Mouse (Mus musculus) monocyte, adult 5-6 weeks (primary cell): ENCODE measurements around the gene L3mbtl2. TPM values are rescaled to one million over a fixed set of nuclear protein-coding genes. Genes with fewer than 3 reads are reported as not detected.
"Not testable (repeated sequence)": the region's sequence is repeated elsewhere in the genome, so short reads cannot be mapped to it uniquely, and the experiment has no call there.

ENCODE experiments used
- ATAC-seq: fragments of 153-309, 156-312 bp; replicated peaks from 2 replicates; pipeline ENCODE4 v1.8.0; 2017; ENCODE audit warnings: mild to moderate bottlenecking; ENCODE audit not compliant: low TSS enrichment, insufficient number of reproducible peaks, severe bottlenecking, poor library complexity, low FRiP score
- total RNA-seq: library from RNA; stranded (forward); fragments of 200-1000, 200-491, 200-594 nt; gene quantifications from 3 replicates; pipeline ENCODE4 v1.2.3, GENCODE M21; 2017

The L3mbtl2 gene
- 13.0 to 31.2 TPM (median 13.7 TPM) in 3 replicates for total RNA-seq

DNA sequence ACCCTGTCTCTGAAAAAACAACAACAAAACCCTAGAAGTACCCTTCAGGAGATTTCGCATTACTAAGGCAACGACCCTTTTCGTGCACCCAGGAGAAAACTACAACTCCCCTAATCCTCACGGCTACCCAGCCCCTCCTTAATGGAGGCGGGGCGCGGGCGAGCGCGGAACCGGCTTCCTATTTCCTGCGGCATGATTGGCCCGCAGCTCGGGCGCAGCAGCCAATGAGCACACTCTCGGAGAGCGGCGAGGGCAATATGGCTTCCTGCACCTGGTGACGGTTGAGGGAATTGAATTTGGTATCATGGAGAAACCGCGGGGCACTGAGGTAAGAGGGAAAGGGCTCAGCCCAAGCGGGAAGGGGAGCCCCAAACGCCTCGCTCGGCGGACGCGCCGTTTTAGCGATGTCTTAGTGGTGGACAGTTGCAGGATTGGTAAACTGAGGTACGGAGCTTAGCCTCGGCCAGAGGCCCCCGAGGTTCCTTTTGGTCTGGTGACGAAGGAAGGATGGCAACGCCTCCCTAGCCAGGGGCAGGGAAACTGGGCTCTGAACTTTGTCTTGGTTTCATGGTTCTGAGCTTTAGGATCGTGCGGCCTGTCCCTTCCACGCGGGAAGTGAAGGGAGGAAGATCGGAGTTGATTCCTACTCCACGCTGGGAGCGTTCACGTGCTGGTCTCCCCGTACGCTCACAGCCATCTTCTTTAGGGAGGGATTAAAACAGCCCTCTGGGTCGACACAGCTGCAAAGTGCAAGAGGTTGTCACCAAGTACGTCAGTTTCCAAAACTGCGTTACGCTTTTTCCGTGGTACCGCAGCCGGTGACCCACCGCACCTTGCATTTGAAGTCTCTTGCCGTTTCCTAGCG, at the start of gene L3mbtl2:
L3mbtl2 (plus strand) TSS at position 193 of the 865 bp plus-strand sequence.
- peak; percentile 98 for ATAC-seq

DNA sequence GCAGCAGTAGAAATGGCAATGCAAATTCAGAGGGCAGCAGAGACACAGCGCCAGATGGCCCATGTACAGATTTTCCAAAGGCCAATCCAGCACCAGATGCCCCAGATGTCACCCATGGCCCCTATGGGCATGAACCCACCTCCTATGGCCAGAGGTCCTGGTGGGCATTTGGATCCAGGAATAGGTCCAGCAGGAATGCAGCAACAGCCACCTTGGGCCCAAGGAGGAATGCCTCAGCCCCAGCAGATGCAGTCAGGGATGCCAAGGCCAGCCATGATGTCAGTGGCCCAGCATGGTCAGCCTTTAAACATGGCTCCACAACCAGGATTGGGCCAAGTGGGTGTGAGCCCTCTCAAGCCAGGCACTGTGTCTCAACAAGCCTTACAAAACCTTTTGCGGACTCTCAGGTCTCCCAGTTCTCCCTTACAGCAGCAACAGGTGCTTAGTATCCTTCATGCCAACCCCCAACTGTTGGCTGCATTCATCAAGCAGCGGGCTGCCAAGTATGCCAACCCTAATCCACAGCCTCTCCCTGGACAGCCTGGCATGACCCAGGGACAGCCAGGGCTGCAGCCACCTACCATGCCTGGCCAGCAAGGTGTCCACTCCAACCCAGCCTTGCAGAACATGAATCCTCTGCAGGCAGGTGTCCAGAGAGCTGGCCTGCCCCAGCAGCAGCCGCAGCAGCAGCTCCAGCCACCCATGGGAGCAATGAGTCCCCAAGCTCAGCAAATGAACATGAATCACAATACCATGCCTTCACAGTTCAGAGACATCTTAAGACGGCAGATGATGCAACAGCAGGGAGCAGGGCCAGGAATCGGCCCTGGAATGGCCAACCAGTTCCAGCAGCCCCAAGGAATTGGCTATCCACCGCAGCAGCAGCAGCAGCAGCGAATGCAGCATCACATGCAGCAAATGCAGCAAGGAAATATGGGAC, 13.9 kb upstream of the L3mbtl2 start:
- ATAC-seq = no peak

GRCm38 (mm10) chr15:81650636-81651035, 13.1 kb upstream of the L3mbtl2 start:
- no peak for ATAC-seq

- no peak for ATAC-seq
Observed at GRCm38 (mm10) chr15:81661701-81662100, 2.0 kb upstream of the L3mbtl2 start.

DNA sequence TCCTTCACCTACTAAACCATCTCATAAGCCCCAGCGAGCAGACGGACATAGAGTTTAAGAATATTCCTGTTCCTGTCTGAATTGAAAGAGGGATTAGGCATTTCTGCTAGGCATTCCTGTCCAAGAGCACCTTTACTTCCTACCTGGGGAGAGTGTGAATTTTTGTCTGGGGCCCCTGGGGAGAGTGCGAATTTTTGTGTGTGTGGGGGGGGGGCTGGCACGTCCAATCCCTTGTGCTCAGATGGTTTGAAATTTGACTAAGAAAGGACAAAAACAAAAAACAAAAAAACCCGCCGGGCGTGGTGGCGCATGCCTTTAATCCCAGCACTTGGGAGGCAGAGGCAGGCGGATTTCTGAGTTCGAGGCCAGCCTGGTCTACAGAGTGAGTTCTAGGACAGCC, 408 bp upstream of the L3mbtl2 start:
- no peak for ATAC-seq

DNA sequence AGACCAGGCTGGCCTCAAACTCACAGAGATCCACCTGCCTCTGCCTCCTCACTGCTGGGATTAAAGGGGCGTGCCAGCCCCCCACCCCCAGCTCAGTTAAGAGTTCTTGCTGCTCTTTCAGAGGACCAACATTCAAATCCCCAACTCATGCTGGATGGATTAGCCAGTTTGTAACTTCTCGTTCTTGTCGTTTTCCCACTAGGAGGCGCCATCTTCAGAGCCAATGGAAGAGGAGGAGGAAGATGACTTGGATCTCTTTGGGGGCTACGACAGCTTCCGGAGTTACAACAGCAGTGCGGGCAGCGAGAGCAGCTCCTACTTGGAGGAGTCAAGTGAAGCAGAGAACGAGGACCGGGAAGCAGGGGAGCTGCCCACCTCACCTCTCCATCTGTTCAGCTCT, 3.3 kb downstream of the L3mbtl2 start:
- no peak for ATAC-seq

GRCm38 (mm10) chr15:81670231-81670640, 6.5 kb downstream of the L3mbtl2 start:
- ATAC-seq = peak; percentile 52; the same call in 1 of the 2 replicates

DNA sequence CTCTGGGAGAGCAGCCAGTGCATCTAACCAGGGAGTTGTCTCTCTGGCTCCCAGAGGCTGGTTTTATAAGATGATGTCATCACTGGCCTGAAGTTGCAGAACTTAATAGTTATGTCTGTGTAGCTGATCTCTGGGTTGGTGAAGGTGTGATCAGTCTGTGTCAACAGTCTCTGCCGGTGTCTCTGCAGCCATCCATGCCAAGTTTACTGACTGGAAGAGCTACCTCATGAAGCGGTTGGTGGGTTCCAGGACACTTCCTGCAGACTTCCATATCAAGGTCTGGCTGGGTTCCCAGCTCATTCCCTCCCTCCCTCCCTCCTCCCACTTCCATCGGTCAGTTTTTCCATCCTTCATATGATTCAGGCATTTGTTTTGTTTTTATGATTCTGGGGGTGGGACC, 12.9 kb downstream of the L3mbtl2 start:
- ATAC-seq = no peak

GRCm38 (mm10) chr15:81680301-81680805, 16.7 kb downstream of the L3mbtl2 start:
- ATAC-seq = no peak

GRCm38 (mm10) chr15:81693366-81693966, 29.8 kb downstream of the L3mbtl2 start:
- no peak for ATAC-seq

DNA sequence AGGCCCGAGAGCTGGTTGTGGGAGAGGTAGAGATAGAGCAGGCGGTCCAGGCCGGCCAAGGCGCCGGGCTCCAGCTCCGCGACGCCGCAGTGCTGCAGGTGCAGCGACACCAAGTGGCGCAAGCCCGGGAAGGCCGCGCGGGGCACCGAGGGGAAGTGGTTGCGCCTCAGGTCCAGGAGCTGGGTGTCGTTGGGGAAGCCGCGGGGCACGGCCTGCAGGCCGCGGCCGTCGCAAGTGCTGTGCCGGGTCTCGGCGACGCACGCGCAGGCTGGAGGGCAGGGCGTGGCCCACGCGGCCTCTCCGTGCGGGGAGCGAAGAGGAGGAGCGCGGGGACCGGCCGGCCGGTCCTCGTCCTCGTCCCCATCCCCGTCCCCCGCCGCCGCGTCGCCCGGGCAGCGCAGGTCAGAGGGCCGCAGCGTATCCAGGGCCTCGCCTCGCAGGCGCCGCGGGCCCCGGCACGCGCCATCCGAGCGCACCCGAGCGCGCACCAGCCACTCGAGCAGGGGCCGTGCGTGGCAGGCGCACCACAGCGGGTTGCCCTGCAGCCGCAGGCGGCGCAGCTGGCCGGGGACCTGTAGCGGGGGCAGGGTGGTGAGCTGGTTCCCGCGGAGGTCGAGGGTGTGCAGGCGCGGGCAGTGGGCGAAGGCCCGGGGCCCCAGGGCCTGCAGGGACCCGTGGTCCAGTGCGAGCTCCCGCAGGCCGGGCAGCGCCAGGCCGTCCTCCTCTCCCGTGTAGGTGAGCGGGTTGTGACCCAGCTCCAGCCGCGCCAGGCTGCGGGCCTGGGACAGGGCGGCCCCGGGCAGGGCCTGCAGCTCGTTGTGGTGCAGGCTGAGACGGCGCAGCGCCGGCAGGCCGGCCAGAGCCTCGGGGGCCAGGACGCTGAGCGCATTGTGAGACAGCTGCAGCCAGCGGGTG, 30.5 kb downstream of the L3mbtl2 start:
- ATAC-seq = peak; percentile 72

GRCm38 (mm10) chr15:81694891-81695290, 31.2 kb downstream of the L3mbtl2 start:
- no peak for ATAC-seq

- no peak for ATAC-seq
Observed at GRCm38 (mm10) chr15:81697175-81697574, 33.5 kb downstream of the L3mbtl2 start, which contains the start of gene Chadl. Chadl (minus strand) TSS chr15:81697287.

DNA sequence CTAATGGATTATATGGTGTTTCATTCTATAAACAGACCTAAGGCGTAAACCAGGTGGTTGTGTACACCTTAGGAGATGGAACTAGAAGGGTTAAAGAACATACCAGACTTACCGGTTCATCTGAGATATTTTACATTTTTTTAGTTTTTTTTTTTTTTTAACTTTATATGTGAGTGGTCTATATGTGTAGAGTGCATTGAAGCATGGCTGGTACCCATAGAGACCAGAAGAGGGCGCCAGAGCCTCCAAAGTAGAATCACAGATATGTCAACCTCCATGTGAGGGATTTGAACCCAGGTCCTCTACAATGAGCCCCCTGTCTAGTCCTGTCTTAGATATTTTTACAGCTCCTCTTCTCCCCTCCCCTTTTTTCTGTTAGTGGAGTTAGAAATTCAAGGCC, 34.2 kb downstream of the L3mbtl2 start:
- no peak for ATAC-seq

- peak; percentile 53; the same call in 1 of the 2 replicates for ATAC-seq
Observed at GRCm38 (mm10) chr15:81698532-81698931, 34.8 kb downstream of the L3mbtl2 start.

- peak; percentile 29; the same call in 1 of the 2 replicates for ATAC-seq
Observed at GRCm38 (mm10) chr15:81700161-81700560, 36.5 kb downstream of the L3mbtl2 start.

GRCm38 (mm10) chr15:81700601-81701000, 36.9 kb downstream of the L3mbtl2 start:
- ATAC-seq = no peak

DNA sequence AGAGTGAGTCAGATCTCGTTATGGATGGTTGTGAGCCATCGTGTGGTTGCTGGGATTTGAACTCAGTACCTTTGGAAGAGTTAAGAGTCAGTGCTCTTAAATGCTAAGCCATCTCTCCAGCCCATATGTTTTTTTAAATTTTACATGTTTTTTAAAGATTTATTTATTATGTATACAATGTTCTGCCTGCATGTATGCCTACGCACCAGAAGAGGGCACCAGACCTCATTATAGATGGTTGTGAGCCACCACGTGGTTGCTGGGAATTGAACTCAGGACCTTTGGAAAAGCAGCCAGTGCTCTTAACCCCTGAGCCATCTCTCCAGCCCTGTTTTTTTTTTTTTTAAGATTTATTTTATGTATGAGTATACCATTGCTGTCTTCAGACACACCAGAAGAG, 37.7 kb downstream of the L3mbtl2 start:
- not testable (repeated sequence) for ATAC-seq
